Mouse (Mus musculus): ENCODE results near the gene Zranb1.

The Zranb1 gene

DNA sequence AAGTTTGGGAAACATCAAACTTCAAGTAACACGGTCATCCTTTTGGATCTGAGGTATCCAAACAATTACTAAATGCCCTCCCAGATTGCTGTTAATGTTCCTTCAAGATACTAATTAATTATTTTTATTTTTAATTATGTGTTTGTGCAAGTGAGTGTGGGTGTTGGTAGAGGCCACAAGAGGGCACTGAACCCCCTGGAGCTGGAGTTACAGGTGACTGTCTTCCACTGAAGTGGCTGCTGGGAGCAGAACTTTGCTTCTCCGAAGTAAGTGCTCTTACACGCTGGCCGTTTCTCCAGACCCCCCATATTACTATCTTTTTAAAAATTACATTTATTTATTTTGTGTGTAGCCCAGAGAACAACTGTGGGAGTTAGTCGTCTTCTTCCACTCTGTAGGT is 887 bp upstream of the Zranb1 start:
- DNase-seq: no peak

DNA sequence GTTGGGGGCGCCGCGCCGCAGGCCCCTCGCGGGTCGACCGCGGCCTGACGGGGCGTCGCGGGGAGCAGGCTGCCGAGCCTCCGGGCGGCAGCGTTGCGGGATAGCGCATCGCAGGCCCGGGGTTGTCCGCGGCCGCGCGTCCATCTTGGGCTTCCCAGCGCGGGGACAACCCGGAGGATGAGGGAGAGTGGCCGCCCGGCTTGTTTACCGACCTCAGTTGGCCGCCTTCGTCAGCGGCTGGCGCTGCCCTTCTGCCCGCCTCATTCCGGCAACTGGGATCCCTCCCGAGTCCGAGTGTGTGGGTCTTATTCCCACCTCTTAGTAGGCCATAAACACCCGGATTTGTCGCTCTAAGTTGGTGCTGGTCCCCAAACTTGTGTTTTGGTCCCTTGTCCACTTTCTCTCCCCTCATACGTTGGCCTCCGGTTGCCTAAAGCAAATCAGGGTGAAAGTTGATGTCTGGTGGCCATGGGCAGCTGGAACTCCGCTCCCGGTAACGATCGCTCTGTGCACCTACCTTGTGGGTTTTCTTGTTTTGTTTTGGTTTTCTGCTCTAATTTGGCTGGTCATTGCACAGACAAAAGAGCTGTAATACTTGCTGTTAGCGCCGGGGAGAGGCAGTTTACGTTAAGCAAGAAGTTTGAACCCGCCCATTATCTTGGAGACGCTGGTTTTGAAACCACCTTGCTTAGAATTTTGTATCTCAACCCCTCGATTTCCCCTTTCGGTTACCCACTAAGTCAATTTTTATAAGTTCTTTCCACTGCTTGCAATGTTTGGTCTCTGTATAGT is 814 bp downstream of the Zranb1 start:
- peak; percentile 38 for DNase-seq

DNA sequence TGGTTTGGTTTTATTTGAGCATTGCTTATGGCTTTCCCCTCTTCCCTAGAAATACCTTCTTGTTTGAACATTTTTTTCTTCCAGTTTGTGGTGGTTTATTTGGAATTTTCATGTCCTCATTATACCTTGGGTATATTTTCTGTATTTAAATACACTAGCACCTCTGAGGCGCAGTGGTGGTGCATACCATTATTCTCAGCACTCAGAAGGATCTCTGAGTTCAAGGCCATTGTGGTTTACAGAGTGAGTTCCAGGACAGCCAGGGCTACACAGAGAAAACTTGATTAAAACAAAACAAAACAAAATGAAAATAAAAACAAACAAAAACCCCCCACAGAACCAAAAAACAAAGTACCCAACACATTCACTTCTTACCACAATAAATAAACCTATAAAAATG is 2.4 kb downstream of the Zranb1 start:
- no peak for DNase-seq

DNA sequence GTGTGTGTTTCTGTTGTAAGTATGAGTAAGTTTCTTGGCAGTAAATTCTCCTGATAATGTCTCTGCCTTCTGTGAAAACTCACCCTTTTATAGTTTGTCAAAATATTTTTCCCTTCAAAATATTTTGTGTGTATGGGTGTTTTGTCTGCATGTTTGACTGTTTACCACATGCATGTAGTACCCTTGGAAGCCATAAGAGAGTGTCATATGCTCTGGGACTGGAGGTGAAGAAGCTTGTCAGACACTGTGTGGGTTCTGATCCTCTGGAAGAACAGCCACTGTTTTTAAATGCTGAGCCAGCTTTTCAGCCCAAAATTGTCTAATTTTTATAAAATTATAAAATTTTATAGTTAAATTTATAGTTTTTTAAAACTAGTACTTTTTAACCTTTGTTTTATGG is 3.8 kb downstream of the Zranb1 start:
- DNase-seq: no peak

DNA sequence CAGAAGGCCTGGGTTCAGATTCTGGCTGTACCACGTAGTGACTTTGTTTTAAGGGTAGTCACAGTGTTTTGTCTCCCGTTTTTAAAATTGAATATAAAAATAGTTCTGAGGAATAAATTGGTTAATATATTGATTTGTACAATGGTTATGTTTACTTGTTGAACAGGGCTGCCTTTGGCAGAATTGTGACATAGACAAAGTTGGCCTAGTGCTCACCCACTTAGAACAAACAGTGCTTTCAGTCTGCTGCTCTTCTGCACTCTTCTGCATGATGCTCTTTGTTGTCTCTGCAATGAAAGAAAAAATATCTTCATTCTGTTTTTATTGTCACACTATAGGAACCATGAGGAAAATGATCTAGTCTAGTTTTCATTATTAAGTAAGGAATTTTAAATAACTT is 8.2 kb downstream of the Zranb1 start:
- no peak for DNase-seq

DNA sequence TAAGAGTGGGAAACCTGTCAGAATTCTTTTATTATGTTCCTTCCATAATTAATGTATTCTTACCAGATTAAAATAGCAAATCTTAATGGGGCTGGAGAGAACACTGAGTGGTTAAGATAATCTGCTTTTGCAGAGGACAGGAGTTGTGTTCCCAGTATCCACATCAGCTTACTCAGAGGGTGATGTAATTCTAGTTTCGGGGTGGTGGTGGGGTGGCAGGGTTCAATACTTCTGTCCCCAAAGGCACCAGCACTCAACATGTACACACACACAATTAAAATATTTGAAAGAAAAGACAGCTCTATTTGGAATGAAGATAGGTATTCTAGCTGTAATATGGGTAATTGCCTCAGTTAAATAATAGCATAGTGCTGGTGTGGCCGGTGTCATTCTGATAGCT is 9.6 kb downstream of the Zranb1 start:
- no peak for DNase-seq

DNA sequence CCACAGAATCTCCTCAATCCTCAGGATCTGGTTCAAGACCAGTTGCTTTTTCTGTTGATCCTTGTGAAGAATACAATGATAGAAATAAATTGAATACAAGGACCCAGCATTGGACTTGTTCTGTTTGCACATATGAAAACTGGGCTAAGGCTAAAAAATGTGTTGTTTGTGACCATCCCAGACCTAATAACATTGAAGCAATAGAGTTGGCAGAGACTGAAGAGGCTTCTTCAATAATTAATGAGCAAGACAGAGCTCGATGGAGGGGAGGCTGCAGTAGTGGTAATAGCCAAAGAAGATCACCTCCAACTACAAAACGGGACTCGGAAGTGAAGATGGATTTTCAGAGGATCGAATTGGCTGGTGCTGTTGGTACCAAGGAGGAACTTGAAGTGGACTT is 19.0 kb downstream of the Zranb1 start:
- no peak for DNase-seq

DNA sequence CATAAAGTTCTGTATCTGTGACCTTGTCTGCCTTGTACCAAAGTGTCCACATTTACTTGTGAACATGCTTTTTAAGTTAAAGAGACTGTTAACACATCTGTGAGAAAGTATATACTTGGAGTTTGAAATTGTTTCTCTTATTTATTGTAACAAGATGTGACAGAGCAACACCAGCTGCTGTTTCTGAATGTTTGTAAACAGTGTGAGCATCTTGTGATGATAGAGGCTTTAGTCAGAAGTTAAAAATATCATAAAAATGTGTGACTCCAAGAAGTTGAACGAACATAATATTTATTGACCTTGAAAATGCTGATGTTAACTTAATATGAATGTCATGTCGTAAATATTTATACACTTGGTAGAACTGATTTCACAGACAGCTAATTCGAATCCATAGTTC is 19.7 kb downstream of the Zranb1 start:
- no peak for DNase-seq

DNA sequence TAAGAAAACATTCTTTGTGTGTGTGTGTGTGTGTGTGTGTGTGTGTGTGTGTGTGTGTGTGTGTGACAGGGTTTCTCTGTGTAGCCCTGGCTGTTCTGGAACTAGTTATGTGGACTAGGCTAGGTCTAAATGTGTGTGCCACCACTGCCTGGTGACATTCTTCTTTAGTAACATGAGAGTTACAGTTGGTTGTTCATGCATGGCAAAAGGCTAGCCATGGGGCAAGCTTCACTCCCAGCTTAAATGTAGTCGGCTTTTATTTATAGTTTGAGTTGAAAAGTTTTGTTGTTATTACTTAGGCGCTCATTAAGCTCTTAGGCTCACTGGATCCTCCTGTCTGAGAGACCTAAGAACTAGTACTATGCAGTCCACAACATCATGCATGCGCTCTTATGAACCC is 33.5 kb downstream of the Zranb1 start:
- no peak for DNase-seq

DNA sequence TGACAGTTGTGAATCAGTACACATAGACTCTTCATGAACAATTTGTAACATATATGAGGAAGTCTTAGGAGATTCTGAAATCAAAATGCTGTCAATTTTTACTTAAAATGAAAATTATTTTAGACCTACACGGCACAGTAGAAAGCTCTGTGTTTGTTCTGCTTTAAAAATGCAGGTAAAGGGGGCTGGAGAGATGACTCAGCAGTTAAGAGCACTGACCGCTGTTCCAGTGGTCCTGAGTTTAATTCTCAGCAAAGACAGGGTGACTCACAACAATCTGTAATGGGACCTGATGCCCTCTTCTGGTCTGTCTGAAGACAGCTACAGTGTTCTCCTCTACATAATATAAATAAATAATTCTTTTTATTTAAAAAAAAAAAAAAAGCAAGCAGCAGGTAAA is 34.8 kb downstream of the Zranb1 start:
- no peak for DNase-seq

DNA sequence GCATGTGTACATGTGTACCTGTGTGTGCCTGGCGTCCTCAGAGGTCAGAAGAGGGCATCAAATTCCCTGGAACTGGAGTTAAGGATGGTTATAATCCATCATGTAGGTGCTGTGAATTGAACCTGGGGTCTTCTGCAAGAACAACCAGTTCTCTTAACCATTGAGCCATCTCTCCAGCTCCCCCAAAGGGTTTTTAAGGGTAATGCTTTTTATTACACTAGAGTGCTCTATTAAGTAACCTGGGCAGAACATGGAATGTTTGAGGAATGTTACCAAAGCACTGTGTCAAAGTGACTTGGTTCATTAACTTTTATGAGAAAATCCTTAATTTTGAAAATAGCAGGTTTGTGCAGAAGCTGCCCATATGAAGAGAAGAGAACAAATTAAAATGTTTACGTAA is 41.1 kb downstream of the Zranb1 start:
- DNase-seq: no peak

DNA sequence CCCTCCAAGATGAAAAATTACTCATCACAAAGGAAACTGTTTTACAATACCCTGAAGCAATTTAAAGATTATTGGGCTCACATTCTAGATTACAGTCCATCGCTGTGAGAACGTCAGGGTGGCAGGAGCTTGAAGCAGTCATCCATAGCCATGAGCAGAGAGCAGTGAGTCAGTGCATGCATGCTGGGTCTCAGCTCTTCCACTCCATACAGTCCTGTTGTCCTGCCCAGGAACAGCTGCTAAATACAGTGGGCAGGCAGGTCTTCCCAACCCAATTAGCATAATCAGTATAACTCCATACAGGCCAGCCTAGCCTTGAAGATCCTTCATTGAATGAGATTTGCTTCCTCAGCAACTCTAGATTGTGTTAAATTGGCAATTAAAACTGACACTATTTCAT is 45.1 kb downstream of the Zranb1 start:
- no peak for DNase-seq

DNA sequence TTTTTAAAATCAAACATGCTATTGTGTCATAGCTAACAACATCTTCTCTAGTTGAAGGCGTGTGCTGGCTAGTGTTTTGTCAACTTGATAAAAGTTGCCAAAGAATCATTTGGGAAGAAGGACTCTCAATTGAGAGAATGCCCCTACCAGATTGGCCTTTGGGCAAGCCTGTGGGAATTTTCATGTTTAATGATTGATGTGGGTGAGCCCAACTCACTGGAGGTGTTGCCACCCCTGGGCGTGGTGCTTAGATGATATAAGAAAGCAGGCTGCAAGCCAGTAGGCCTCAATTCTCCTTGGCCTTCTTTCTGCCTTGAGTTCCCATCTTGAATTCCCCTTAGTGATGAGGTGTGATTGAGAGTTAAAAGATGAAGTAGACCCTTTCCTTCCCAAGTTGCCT is 47.0 kb downstream of the Zranb1 start:
- no peak for DNase-seq

DNA sequence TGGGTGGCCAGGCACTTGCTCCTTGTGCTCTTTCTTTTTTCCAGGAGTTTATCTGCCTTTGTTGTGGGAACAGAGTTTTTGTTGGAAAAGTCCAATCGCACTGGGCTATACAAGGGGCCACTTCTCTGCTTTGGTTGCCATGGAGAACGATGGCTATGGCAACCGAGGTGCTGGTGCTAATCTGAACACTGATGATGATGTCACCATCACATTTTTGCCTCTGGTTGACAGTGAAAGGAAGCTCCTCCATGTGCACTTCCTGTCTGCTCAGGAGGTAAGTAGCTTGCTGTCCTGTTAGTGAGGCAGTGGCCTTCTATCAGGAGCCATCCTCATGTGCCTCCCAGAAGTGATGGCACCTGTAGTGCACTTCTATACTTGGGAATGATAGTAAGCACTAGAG is 51.7 kb downstream of the Zranb1 start:
- DNase-seq: no peak

DNA sequence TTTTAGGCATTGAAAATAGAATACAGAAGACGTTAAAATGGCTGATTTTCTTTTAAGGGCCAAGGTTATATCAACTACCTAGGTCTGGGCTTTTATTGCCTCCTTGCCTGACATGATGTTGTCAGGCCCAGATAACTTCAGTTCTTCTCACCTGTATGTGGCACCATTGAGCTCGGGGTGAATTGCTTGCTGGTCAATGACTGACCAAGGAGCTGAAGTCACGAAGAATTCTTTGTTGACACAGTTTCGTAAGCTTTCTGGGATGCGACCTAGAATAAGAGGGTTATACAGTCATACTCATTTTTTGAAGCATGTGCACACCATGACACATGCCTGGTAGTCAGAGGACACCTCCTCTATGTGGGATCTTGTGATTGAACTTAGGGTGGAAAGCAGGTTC is 58.9 kb downstream of the Zranb1 start:
- no peak for DNase-seq

DNA sequence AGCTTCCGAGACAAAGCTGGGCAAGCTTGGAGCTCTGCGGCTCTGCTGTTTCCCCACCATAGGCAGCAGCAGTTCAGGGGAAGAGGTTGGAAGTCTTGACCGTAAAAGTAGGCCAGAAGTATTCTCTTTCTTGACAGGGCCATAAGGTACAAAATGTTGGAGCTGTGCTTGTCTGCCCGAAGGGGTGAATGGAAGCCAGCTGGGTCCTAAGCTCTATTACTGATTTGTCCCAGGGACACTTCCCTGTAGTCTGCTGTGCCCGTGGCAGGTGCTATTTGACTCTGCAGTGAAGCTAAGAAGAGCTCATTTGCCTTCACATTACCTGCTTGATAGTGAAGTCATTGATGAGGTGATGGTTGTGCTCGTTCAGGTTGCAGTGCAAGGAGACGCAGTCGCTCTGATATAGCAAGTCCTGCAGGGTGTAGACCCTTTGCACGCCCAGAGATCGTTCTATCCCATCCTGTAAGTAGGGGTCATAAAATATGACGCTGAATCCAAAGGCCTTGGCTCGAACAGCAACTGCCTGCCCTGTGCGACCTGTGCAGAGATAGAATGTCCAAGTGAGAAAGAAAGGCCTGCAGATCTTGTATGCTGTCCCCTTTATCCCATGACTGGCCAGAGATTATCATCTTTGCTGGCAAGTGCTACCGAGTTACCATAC is 60.4 kb downstream of the Zranb1 start:
- no peak for DNase-seq

DNA sequence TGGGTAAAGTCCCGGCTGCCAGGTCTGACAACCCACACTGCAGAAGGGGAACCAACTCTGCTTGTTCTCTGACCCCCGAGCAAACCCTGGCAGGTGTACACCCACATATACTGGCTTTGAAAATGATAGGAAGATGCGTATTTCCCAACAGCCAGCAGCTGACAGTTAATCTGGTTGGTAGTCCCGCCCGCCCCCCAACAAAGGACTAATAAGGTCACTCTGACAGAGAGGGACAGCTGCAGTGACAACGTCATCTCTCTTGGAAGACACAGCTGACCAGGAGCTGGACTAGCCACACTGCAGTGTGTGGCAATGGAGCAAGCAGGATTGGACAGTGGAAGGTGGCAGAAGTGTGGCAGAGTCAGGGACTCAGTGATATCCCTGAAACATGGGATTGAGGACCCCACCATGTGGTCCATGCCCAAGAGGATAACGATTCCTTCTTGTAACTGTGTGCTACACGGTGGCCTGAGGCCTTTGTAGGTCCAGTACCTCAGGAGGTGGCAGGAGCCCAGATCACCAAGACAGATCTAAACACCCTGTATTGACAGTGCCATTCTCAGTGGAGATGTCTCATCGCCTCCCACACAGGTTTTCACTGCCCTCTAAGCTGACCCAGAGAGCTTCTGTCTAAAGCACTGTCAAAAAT is 62.1 kb downstream of the Zranb1 start:
- no peak for DNase-seq

DNA sequence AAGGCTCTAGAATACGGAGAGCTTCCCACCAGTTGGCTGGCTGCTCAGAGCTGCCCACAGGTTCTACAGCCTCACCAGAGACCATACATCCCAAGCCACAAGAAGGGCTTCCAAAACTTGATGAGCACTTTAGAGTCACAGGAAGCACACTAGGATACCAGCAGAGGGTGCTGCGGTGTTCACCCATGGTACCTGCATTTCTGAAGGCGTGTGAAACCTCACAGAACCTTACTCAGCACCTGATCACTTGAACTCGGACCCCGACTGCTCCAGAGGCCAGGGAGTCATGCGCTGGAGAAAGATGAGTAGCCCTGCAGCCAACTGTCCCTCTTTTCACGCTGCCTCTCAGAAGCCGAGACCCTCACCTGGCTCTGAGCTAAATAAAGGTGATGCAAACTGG is 63.2 kb downstream of the Zranb1 start:
- DNase-seq: no peak

DNA sequence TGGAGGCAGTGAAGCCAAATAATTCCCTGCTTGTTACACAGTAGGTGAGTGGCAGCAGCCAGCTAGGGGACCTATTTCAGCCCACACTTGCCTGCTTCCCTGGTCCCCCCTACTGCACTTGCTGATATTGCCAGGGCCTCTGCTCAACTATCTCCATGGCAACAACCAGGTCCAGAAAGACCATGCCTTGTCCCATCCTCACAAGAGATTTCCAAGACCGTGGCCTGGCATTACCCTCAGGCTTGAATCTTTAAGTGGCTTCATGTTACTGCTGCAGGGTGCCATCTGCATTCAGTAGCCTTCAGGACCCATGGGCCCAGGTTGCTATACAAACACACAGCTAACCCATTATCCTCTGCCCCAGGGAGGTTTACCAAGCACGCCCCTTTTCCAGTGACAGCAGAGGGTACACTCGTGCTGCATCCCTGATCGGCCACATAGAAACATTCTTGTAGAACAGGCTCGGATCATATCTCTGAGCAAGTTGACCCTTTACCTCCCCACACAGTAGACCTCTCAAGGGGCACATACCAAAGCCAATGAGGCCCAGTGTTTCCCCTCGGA is 63.8 kb downstream of the Zranb1 start:
- DNase-seq: no peak

DNA sequence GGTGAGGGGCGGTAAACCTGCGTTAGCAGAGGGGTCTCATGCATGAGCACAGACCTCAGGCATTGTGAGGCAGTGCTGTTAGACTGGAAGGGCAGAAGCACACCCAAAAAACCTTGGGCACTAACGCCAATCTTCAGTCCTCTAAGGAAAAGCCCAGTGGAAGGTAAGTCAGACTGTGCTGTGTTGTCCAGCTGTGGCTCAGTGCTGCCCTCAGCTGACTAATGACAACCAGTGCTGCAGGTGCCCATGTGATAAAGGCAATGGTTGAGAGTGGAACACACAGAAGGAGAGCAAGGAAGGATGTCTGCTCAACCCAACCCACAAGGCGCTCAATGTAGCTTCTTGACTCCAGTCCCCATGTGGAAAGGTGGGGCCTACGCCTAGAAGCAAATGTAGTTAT is 65.4 kb downstream of the Zranb1 start:
- peak; percentile 18 for DNase-seq

DNA sequence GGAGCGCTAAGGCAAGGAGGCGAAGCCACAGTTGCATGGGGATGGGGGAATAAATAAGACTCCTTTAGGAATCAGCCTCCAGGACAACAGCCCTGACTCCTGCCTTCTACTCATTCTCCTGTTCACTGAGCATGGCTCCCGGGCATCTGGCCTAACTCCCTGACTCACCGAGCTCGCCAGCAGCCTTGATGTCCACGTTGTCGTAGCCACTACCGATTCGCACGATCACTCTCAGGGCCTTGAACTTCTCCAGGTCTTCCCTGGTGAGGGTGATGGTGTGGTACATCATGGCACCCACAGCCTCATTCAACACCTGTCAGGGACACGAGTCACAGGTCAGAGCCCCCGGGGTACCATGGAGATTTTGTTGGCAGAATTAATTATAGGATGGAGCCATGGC is 67.7 kb downstream of the Zranb1 start:
- no peak for DNase-seq

DNA sequence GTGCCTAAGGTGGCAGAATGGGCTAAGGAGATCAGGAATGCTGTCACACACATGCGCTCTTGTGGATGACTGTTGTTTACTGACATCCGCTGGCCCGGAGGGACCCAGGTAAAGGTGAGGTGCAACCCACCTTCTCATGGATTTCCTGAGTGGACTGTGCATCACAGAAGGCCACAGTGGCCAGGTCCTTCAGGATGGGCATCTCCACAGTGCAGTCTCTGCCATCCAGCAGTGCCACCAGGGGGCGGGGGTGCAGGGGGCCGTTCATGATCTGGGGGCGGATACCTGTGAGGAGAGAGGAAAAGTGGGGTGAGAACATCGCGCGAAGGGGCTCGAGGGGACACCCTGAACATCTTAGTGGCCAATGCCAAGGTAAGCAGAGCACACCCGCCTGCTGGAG is 68.1 kb downstream of the Zranb1 start:
- no peak for DNase-seq

DNA sequence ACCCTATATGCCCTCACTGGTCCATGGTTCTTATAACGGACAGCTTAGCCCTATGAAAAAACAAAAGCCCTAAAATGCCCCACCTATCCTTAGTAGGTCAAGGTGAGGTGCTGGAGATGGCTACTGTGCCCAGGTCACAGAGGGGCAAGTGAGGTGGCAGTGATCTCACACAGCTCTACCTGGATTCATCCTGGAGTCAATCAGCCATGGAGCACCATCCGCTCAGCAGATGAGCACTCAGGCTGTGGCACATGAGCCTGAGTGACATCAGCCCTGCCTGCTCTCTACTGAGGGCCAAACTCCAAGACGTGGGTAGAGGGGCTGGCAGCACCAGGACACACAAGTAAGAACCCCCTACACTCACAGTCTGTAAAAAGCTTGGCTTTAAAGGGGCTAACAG is 70.4 kb downstream of the Zranb1 start:
- DNase-seq: no peak

DNA sequence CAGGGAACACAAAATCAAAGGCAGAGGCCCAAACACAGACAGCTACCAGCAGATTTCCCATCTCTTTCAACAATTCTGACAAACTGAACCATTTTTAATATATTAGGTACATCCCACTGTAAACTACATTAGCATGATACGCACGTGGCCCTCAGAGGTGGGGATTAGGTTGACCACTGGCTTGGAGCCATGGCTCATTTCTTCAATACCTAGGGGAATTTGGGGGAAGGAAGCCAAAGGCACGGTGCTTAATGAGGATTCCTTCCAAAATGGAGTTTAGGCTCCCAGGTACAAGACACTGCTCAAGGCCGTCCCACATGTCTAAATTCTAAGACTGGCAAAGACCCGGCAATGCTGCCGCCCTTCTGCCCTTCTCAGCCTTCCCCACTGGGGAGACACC is 71.3 kb downstream of the Zranb1 start:
- no peak for DNase-seq
